Mouse (Mus musculus) liver, postnatal 0 days (tissue): ENCODE results near the gene Pde6h.

Experiments
- CTCF ChIP-seq: sonication (generic); IDR thresholded peaks from 2 replicates; pipeline ENCODE4 v1.5.1; 2016; ENCODE audit warnings: antibody characterized with exemption, low read depth
- EP300 ChIP-seq: IDR thresholded peaks from 2 replicates; pipeline ENCODE4 v1.6.1; 2016; ENCODE audit warnings: antibody characterized with exemption, low read depth, mild to moderate bottlenecking

DNA sequence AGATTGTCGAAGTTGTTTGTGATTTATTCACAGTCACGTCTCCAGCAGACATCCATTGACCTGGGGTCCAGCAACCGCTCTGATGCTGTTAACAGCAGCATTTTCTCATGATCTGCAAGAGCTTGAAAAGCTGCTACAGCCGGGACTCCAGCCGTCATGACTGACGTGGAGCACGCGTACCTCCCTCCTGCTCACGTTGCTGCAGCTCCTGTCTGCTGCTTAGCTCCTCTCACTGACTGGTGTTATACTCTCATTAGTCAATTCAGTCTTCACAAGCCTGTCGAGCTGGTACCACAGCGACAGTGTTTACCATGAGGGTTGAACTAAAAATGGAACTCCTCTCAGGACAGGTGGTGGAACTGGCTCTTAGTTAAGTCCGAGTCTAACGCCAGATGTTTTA, 62.4 kb downstream of the Pde6h start:
- TF ChIP-seq CTCF: no peak
- no peak for TF ChIP-seq EP300
